Mouse (Mus musculus) thymus, adult 2 months (tissue): ENCODE results near the gene Sh3bp4.

Experiments
- CTCF ChIP-seq: fragments of 200-500 bp; IDR thresholded peaks from 2 replicates; pipeline ENCODE4 v1.5.1; 2012; ENCODE audit warnings: mild to moderate bottlenecking, control low read depth, low read length, moderate library complexity, borderline replicate concordance; ENCODE audit not compliant: control insufficient read depth, poor library complexity, insufficient read depth; ENCODE audit errors: extremely low read depth
- POLR2A ChIP-seq: fragments of 200-500 bp; IDR thresholded peaks from 2 replicates; pipeline ENCODE4 v1.6.1; 2012; ENCODE audit warnings: mild to moderate bottlenecking, low read length, control low read depth, moderate library complexity; ENCODE audit not compliant: control insufficient read depth, poor library complexity, insufficient read depth; ENCODE audit errors: extremely low read depth

- TF ChIP-seq POLR2A (no peak), CTCF (no peak)
These were observed 119.0 kb downstream of the Sh3bp4 start for GRCm38 (mm10) chr1:89189204-89189603.
